Mouse (Mus musculus): Measurements from ENCODE around the gene Catsperd.
A peak's percentile ranks its signal among the peaks of the same experiment; 100 is the strongest.

DNA sequence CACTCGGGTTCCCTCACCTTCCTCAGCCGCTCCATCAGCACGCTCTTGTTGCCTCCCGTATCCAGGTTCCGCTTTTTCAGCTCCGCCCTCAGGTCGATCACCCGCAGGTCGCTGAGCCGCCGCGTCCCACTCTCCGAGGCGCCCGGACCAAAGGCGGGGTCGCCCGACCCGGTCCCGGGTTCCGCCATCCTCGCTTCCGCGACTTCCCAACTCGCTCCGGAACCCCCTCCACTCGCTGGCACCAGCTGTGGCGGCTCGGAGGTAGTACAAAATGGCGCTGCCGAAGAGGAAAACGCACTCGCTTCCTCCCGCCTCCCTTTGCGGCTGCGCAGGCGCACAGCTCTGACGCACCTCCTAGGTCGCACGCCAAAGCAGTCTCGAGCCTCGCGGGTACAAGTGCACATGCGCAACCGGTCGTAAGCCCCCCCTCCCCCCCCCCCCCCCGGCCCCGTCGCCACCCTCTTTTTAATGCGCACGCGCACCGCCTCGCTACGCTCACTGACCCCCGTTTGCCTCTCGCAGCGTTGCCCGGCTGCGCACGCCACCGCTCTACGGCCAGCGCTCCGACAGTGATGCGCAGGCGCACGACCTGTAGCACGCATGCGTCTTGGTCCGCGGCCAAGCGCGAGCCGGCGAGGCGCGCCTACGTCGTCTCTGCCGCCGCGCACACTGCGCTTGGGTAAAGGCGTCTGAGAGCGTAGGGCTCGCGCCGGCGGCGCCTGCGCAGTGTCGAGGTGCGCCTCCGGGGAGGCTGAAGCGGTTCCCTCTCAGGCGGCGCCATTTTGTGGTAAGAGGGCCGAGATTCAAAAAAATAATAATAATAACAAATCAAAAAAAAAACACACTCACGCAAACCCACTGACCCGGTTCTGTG, 43.4 kb upstream of the Catsperd start, which contains the start of the genes Safb2 and Safb:
- TF ChIP-seq CTCF (conservative IDR thresholded peaks at IDR 0.05 in 1 of 2, IDR thresholded peaks at IDR 0.05 in 1 of 2; ENCODE audit: low read depth in 2 of 2, low read length in 2 of 2) (no peak), CHD2 (IDR thresholded peaks at IDR 0.05; ENCODE audit: low read length) (peak; percentile 75), GABPA (IDR thresholded peaks at IDR 0.05; ENCODE audit: insufficient replicate concordance, low read depth, low read length) (no peak; the same call in 1 of the 2 replicates), JUN (IDR thresholded peaks at IDR 0.05; ENCODE audit: insufficient read depth, low read depth, low read length) (no peak), POLR2A (IDR thresholded peaks at IDR 0.05; ENCODE audit: low read depth, low read length) (peak; percentile 73), TCF12 (IDR thresholded peaks at IDR 0.05; ENCODE audit: low read depth, low read length) (peak; percentile 72), MAFK (IDR thresholded peaks at IDR 0.05; ENCODE audit: insufficient replicate concordance, low read length) (no peak), TBP (conservative IDR thresholded peaks at IDR 0.05; ENCODE audit: low read depth, low read length) (no peak; the same call in 1 of the 2 replicates), NELFE (IDR thresholded peaks at IDR 0.05; ENCODE audit: low read depth, low read length) (peak; percentile 90)
